Mouse (Mus musculus) liver, embryonic 11.5 days (tissue): Measurements from ENCODE around the gene Sox5. TPM values are rescaled to one million over a fixed set of nuclear protein-coding genes. Genes with fewer than 3 reads are reported as not detected.

ENCODE experiments used
- ATAC-seq: fragments of 200-750 bp; cut with Nextera tagmentation; replicated peaks from 2 replicates; pipeline ENCODE4 v1.8.0; 2017; ENCODE audit warnings: moderate number of reproducible peaks, mild to moderate bottlenecking, moderate TSS enrichment, moderate library complexity; ENCODE audit not compliant: low FRiP score
- DNase-seq: peaks from one replicate; pipeline ENCODE4 v3.0.0-alpha.2; 2017; ENCODE audit warnings: low spot score
- H3K27ac ChIP-seq: fragments of 300-500 bp; sonication (generic); 2 replicates; pipeline ENCODE4 v1.5.1; 2014; ENCODE audit warnings: mild to moderate bottlenecking, low read depth, low read length, control low read depth
- H3K27me3 ChIP-seq: fragments of 300-500 bp; sonication (generic); replicated peaks from 2 replicates; pipeline ENCODE4 v1.6.1; 2014; ENCODE audit warnings: low read length, mixed read lengths; ENCODE audit not compliant: control insufficient read depth, insufficient read depth
- H3K36me3 ChIP-seq: fragments of 300-500 bp; sonication (generic); 2 replicates; pipeline ENCODE4 v1.6.1; 2014; ENCODE audit warnings: mild to moderate bottlenecking, low read length, moderate library complexity, mixed read lengths; ENCODE audit not compliant: control insufficient read depth, insufficient read depth
- H3K4me1 ChIP-seq: fragments of 300-500 bp; sonication (generic); replicated peaks from 2 replicates; pipeline ENCODE4 v1.6.1; 2014; ENCODE audit warnings: low read length, mixed read lengths; ENCODE audit not compliant: control insufficient read depth, insufficient read depth
- H3K4me2 ChIP-seq: fragments of 300-500 bp; sonication (generic); 2 replicates; pipeline ENCODE4 v1.6.1; 2014; ENCODE audit warnings: mild to moderate bottlenecking, control low read depth, moderate library complexity
- H3K4me3 ChIP-seq: fragments of 300-500 bp; sonication (generic); 2 replicates; pipeline ENCODE4 v1.5.1; 2014; ENCODE audit warnings: low read depth, low read length, control low read depth
- H3K9ac ChIP-seq: fragments of 300-500 bp; sonication (generic); 2 replicates; pipeline ENCODE4 v1.6.1; 2014; ENCODE audit warnings: low read depth, low read length, control low read depth
- H3K9me3 ChIP-seq: fragments of 300-500 bp; sonication (generic); 2 replicates; pipeline ENCODE4 v1.6.1; 2016; ENCODE audit warnings: low read length, inconsistent platforms, mixed read lengths; ENCODE audit not compliant: control insufficient read depth
- WGBS: fragments of 180-500 bp; shearing (Covaris S2); extraction: QIAGEN DNeasy Blood & Tissue Kit; methylation state at CpG from one replicate; pipeline ENCODE4 v1.1.7; 2014; 5-methylcytosine and 5-hydroxymethylcytosine counted together
- polyA plus RNA-seq: library from polyadenylated mRNA; unstranded; fragments of >200 nt; fragmentation: Nextera tagmentation; extraction: Ambion mirVana; gene quantifications from 2 replicates; pipeline ENCODE4 v1.2.1, GENCODE M21; 2014

The Sox5 gene
- polyA plus RNA-seq, 1 experiment from 2014 or later = 10.6 TPM

DNA sequence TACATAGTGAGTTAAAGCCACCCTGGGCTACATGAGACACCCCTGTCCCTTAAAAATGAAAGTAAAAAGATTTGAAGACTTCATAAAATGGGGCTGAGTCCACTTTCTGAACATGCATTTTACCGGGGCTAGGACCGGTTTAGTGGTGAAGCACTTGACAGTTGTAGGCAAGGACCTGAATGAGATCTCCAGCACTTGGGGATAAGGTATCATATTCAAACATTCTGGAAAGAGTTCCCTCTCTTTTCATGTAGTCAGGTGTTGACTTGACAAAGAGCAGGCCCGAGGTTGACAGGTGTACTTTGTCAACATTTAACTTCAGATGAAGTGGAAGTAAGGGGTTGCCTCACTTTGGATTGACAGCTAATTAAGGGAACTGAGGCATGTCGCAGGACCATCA is 458.4 kb downstream of the Sox5 start:
- H3K36me3 ChIP-seq = no peaks in the 10 kb centered on the region
- no peaks in the 10 kb centered on the region for H3K9me3 ChIP-seq
- no peak overlapping the region for H3K4me3 ChIP-seq
- no peaks in the 10 kb centered on the region for H3K4me1 ChIP-seq
- no peak overlapping the region for H3K27ac ChIP-seq
- H3K27me3 ChIP-seq = no peaks in the 10 kb centered on the region
- H3K9ac ChIP-seq = no peak overlapping the region
- ATAC-seq = no peak
- WGBS = 76% methylated on average over 4 of the region's 4 CpGs
- DNase-seq = no peak
- H3K4me2 ChIP-seq = no peak overlapping the region

DNA sequence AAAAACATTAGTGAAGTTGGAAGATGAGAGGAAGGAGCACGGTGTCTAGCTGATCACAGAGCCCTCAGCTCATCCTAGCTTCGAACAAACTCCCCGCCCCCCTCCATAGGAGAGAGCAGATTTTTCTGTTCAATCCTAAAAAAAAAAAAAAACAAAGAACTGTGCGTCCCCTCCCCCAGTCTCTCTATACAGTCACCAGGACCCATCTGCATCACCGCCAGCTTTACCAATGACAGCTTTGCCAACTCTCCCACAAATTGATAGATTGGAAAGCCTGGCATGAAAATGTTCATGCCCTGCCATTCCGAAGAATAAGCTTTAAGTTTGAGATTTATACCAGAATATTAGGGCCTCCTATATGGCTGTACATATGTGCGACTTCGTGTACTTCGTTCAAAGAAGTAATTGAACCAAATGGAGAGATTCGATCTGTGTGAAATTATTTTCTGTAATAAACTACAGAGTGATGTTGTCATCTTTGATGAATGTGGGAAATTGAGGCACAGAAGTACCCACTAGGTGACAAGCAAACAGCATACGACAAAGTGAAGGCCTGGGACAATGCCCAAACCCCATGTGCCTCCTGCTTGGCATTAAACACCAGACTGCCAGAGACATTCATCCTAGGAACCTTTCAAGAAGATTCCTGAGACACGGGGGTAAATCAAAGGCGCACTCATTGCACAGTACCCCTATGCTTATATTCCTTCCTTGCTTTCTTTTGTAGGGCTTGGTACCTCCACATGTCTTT is 459.3 kb downstream of the Sox5 start:
- no peak for ATAC-seq
- Histone ChIP-seq H3K4me1 (no peaks in the 10 kb centered on the region), H3K4me3 (no peak overlapping the region), H3K27me3 (no peaks in the 10 kb centered on the region), H3K4me2 (no peak overlapping the region), H3K27ac (no peak overlapping the region), H3K9ac (no peak overlapping the region), H3K9me3 (no peaks in the 10 kb centered on the region), H3K36me3 (no peaks in the 10 kb centered on the region)
- WGBS = 88% methylated on average over 13 of the region's 13 CpGs
- no peak for DNase-seq

DNA sequence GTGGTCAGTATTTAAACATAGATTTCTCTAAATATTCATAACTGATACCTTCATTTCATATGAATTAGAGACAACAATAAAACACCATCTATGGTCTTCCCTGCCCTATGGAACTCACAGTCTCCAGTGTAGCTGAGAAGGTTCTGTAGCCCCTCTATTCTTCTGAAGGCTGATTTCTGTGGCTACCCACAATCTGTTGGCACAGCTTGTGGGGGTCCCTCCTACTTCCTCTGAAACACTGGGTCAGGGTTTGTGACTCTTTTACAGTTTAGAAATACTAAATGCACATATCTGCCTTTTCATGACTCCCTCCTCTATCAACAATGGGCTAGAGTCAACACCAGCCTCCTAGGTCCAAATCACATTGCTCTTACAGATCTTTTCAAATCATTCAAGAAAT is 461.4 kb downstream of the Sox5 start:
- H3K9ac ChIP-seq = no peak overlapping the region
- no peaks in the 10 kb centered on the region for H3K36me3 ChIP-seq
- H3K27ac ChIP-seq = no peak overlapping the region
- H3K4me1 ChIP-seq = no peaks in the 10 kb centered on the region
- H3K9me3 ChIP-seq = no peaks in the 10 kb centered on the region
- ATAC-seq = no peak
- H3K27me3 ChIP-seq = no peaks in the 10 kb centered on the region
- no peak for DNase-seq
- no peak overlapping the region for H3K4me2 ChIP-seq
- H3K4me3 ChIP-seq = no peak overlapping the region

DNA sequence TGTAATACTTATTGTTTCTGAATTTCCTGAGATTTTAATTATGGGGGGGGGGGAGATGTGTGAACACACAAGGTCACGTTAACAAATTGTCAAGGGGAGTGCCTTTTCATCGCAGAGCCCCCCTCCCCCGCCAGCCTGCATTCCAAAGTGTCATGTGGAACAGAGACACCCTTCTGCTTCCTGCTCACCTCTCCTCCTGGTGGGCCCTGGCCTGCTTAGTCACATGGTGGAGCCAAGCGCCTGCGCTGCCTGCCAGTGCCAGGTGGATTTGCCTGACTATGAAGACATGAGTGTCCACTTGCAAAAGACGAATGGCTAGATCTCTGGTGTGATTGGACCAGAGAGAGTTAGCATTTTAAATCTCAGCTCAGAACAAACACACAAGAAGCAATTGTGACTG is 462.1 kb downstream of the Sox5 start:
- Histone ChIP-seq H3K4me3 (no peak overlapping the region), H3K36me3 (no peaks in the 10 kb centered on the region), H3K9ac (no peak overlapping the region), H3K4me1 (no peaks in the 10 kb centered on the region), H3K27ac (no peak overlapping the region), H3K4me2 (no peak overlapping the region), H3K27me3 (no peaks in the 10 kb centered on the region), H3K9me3 (no peaks in the 10 kb centered on the region)
- no peak for ATAC-seq
- DNase-seq = no peak
- 68% methylated on average over 6 of the region's 6 CpGs for WGBS

DNA sequence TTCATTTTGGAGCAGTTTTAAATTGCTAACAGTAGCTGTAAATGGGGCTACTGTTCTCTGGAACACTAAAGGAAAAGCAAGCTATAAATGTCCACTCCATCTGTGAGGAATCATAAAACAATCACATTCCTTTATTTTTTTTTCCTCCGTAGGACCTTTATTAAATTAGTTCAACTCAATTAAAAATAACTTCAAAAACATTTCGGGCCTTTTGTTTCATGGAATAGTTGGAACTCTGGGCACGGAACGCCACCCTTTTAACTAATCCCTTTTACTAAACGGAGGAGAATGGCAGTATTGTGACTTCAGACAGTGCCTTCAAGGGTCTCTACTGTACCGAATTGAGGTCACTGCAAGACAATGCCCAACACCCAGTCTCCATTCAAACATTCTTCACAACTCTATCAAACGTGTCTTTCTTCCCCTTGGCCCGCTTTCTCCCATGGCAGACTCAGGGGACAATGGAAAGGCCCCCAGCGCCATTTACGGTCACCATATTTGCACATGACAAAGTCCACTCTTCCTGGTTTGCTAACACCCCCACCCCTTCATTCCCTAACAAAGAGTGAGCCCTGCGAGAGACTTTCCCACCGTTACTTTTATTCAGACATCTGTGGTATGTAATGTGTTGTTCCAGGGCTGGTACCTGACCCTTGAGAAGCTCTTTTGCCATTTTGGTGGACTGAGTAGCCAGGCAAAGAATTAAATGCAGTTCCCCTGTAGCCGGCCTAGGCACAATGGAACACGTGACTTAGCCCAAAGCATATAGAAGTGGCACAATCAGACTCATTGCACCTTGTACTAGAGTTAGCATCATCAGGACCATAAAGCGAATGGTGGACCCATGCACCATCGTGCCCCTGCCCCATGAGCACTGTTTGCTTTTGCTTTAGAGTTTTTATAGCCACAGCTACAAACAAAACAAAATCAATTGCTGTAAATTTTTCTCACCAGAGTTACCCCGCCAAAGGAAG is 468.7 kb downstream of the Sox5 start:
- Histone ChIP-seq H3K4me3 (no peak overlapping the region), H3K27me3 (no peaks in the 10 kb centered on the region), H3K36me3 (no peaks in the 10 kb centered on the region), H3K9me3 (no peaks in the 10 kb centered on the region), H3K27ac (no peak overlapping the region), H3K4me2 (no peak overlapping the region), H3K4me1 (no peaks in the 10 kb centered on the region), H3K9ac (no peak overlapping the region)
- ATAC-seq (no peak), DNase-seq (no peak)
- 77% methylated on average over 17 of the region's 17 CpGs for WGBS

DNA sequence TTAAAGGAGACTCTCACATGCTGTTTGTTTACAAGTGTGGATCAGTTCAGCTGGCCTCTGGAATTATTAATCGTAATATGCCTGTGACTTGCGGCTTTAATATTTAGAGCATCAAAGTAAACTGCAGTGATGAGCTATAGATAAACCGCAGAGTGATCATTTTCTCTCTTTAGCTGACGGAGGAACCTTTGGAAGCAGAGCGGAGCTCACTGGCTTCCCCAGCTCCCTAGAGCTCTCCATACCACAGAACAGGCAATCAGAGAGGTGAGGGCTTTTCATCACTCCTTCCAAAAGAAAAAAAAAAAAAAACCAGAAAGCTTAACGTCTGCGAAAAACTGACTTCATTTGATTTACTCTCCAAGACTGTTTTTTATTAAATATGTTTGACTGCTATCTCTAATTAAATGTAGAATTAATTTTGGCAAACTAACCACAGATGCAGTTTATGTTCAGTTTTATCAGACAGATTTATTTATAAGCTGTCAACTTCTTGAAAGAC is 469.4 kb downstream of the Sox5 start:
- no peak overlapping the region for H3K4me3 ChIP-seq
- ATAC-seq = no peak
- no peaks in the 10 kb centered on the region for H3K9me3 ChIP-seq
- WGBS = 74% methylated on average over 7 of the region's 7 CpGs
- H3K27ac ChIP-seq = peak overlapping the region; percentile 25; the same call in 1 of the 2 replicates
- H3K36me3 ChIP-seq = no peaks in the 10 kb centered on the region
- H3K9ac ChIP-seq = no peak overlapping the region
- H3K4me2 ChIP-seq = no peak overlapping the region
- no peaks in the 10 kb centered on the region for H3K4me1 ChIP-seq
- no peaks in the 10 kb centered on the region for H3K27me3 ChIP-seq
- no peak for DNase-seq

DNA sequence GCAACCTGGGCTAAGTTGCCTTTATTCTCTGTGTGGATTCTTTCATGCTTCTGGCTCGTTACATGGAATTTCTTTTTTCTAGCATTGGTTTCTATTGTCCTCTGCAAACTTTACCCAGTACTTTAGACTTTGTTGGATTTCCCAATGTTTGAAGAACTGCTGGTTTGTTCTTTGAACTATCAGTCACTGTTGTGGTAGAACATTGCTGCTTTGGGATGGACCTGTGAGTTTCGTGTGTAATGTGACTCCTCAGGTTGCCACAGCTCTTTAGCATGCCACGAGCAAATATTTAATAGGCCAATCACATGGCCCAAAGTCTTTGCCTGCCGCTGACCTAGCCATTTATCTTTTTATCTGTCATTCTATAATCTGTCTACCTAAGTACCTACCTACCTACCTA is 470.0 kb downstream of the Sox5 start:
- Histone ChIP-seq H3K4me3 (no peak overlapping the region), H3K9ac (no peak overlapping the region), H3K4me1 (no peaks in the 10 kb centered on the region), H3K27me3 (no peaks in the 10 kb centered on the region), H3K9me3 (no peaks in the 10 kb centered on the region), H3K27ac (peak overlapping the region; percentile 25; the same call in 1 of the 2 replicates), H3K36me3 (no peaks in the 10 kb centered on the region), H3K4me2 (no peak overlapping the region)
- 58% methylated on average over 4 of the region's 4 CpGs for WGBS
- no peak for ATAC-seq
- no peak for DNase-seq

DNA sequence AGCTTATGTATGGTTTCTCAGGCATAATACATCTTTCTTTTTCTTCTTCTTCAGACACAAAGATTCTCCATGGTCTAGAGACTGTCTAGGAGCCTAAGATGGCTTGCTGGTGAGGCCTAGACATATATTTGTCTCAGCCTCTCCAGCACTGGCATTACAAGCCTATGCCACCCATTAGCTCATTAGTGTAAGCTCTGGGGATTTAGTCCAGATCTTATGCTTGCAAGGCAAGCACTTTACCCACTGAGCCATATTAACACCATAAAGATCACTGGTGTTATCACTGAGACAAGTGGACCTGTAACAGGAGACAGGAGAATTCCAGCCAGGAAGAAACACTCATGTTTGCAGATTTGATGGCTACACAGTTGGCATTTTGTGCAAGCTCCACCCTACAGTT is 472.6 kb downstream of the Sox5 start:
- ATAC-seq (no peak), DNase-seq (no peak)
- Histone ChIP-seq H3K9ac (no peak overlapping the region), H3K4me3 (no peak overlapping the region), H3K4me1 (no peaks in the 10 kb centered on the region), H3K27ac (no peak overlapping the region), H3K27me3 (no peaks in the 10 kb centered on the region), H3K36me3 (no peaks in the 10 kb centered on the region), H3K9me3 (no peaks in the 10 kb centered on the region), H3K4me2 (no peak overlapping the region)
